Mouse (Mus musculus): ENCODE measurements around the gene Tmem30c. TPM values are rescaled to one million over a fixed set of nuclear protein-coding genes. Genes with fewer than 3 reads are reported as not detected.

Gene Tmem30c
- 0.24 TPM in 1 of 2 replicates, not detected in the other for polyA plus RNA-seq (2014; fragmentation: Nextera tagmentation; extraction: Ambion mirVana)

DNA sequence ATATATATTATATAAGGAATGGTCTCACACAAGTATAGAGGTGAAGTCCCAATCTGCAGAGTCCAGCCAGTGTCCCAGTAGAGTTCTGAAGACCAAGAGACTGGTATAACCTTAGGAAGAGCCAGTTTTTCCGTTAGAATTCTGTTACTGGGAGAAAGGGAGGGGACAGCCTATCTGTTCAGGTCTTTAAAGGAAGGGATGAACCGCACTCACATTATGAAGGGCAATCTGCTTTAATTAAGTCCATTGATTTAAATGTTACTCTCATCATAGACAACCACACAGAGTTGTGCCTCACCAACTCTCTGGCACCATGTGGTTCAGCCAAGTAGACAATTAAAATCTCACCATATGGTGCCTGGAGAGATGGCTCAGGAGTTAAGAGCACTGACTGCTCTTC, at the start of gene Tmem30c:
Gene Tmem30c, minus strand, starts transcription at position 101 of the 400 bp plus-strand sequence.
- 72% methylated on average over 2 of the region's 2 CpGs for WGBS
- H3K9me3 ChIP-seq (ENCODE audit: control insufficient read depth, low read length): no peaks in the 10 kb centered on the region
- DNase-seq (ENCODE audit: low spot score) (no peak), ATAC-seq (replicated peaks; ENCODE audit: low FRiP score) (no peak)
- H3K4me2 ChIP-seq (ENCODE audit: low read depth, low read length, severe bottlenecking): no peak within 1 kb of the TSS
- no peak within 1 kb of the TSS for H3K9ac ChIP-seq (ENCODE audit: low read length)
- H3K27ac ChIP-seq (ENCODE audit: low read depth, low read length): no peak within 1 kb of the TSS
- no peaks in the 10 kb centered on the region for H3K4me1 ChIP-seq (replicated peaks; ENCODE audit: control insufficient read depth, insufficient read depth, low read length)
- H3K4me3 ChIP-seq (ENCODE audit: low read depth, low read length): no peak within 1 kb of the TSS
- no peaks in the 10 kb centered on the region for H3K36me3 ChIP-seq (ENCODE audit: control insufficient read depth, insufficient read depth, low read length)
- H3K27me3 ChIP-seq (ENCODE audit: control insufficient read depth, insufficient read depth, low read length): no peaks in the 10 kb centered on the region

DNA sequence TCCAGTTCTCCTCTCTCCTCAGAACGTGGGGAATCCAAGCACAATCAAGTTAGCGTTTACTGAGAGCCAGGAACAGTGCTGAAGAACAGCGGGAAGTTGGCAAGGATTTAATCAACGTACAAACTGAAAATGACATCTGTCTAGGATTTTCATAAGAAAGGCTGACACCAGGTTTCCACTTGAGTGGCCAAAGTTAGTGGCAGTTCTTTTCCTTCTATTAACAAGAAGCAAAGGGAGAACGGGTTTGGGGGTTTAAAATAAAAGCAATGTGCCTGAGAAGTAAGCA, 47.9 kb upstream of the Tmem30c start:
- Histone ChIP-seq H3K9ac (ENCODE audit: low read length) (no peak overlapping the region), H3K4me3 (ENCODE audit: low read depth, low read length) (no peak overlapping the region), H3K4me1 (replicated peaks; ENCODE audit: control insufficient read depth, insufficient read depth, low read length) (no peaks in the 10 kb centered on the region), H3K4me2 (ENCODE audit: low read depth, low read length, severe bottlenecking) (no peak overlapping the region), H3K27ac (ENCODE audit: low read depth, low read length) (no peak overlapping the region), H3K9me3 (ENCODE audit: control insufficient read depth, low read length) (no peaks in the 10 kb centered on the region), H3K27me3 (ENCODE audit: control insufficient read depth, insufficient read depth, low read length) (no peaks in the 10 kb centered on the region), H3K36me3 (ENCODE audit: control insufficient read depth, insufficient read depth, low read length) (no peaks in the 10 kb centered on the region)
- 63% methylated on average over 5 of the region's 5 CpGs for WGBS
- no peak for DNase-seq (ENCODE audit: low spot score)
- no peak for ATAC-seq (replicated peaks; ENCODE audit: low FRiP score)

DNA sequence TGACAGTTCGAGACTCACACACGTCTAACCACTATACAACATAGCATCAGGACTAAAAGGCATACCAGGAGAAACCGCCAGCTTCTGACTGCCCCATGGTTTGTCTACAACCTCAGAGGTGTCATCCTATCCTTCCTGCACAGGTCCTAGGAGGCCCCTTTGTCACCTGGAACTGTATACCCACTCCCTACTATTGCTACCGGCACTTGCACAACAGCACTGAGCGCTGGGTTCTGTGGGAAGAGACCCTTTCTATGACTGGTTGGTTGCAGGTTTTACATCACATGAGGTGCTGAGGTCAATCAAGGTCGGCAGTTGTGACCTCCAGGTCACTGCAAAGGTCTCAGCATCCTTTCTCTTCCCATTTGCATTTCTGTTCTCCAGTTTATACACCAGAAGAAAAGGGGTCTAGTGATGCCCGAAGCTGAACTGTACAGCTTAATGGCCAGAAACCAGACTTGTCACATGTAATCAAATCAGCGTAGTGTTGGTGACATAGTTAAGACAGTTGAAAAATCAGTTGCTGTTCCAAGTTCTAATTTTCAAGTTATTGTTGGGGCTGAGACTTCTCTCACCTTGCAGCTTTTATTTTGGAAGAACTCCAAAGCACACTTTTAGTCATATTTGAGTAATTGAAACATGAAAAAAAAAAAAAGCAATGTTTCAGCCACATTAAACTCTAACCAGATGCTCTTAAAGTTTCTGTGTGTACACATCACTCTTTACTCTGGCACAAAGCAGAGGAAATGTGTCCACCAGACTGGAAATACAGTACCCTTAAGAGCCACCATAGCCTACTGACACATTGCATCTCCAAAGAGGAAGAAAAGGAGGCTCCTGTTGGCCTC, 47.3 kb upstream of the Tmem30c start:
- Histone ChIP-seq H3K9ac (ENCODE audit: low read length) (no peak overlapping the region), H3K27ac (ENCODE audit: low read depth, low read length) (no peak overlapping the region), H3K36me3 (ENCODE audit: control insufficient read depth, insufficient read depth, low read length) (no peaks in the 10 kb centered on the region), H3K4me3 (ENCODE audit: low read depth, low read length) (no peak overlapping the region), H3K4me2 (ENCODE audit: low read depth, low read length, severe bottlenecking) (no peak overlapping the region), H3K4me1 (replicated peaks; ENCODE audit: control insufficient read depth, insufficient read depth, low read length) (no peaks in the 10 kb centered on the region), H3K9me3 (ENCODE audit: control insufficient read depth, low read length) (no peaks in the 10 kb centered on the region), H3K27me3 (ENCODE audit: control insufficient read depth, insufficient read depth, low read length) (no peaks in the 10 kb centered on the region)
- 83% methylated on average over 8 of the region's 8 CpGs for WGBS
- ATAC-seq (replicated peaks; ENCODE audit: low FRiP score) (no peak), DNase-seq (ENCODE audit: low spot score) (no peak)

DNA sequence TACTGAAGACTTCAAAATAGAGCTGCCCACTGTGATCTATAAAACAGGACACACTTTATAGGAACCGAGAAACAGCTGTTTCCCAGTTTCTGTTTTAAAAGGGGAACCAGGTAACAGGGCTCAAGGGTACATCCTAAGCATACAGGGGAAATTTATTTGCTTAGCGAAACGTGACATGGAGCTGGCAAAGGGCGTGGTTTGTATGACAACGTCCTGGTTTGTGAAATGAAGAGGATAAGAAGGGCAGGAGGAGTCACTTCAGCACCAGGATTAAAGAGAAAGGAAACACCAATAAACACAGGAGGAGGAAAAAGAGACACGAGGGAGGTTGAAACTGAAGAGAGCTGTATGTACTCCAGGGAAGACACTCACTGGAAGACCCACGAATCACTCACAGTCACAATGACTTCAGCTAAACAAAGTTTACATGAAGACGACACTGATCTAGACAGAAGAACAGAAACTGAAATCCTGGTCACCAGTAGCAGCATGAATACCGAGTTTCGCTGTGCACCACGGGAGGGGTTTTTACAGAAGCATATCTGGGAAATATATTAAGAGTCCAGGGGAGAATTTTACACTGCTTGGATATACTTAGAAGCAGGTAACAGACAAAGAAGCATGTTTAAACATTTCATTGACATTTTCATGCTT, 44.2 kb upstream of the Tmem30c start:
- Histone ChIP-seq H3K4me2 (ENCODE audit: low read depth, low read length, severe bottlenecking) (no peak overlapping the region), H3K36me3 (ENCODE audit: control insufficient read depth, insufficient read depth, low read length) (no peaks in the 10 kb centered on the region), H3K4me3 (ENCODE audit: low read depth, low read length) (no peak overlapping the region), H3K27me3 (ENCODE audit: control insufficient read depth, insufficient read depth, low read length) (no peaks in the 10 kb centered on the region), H3K4me1 (replicated peaks; ENCODE audit: control insufficient read depth, insufficient read depth, low read length) (no peaks in the 10 kb centered on the region), H3K9me3 (ENCODE audit: control insufficient read depth, low read length) (no peaks in the 10 kb centered on the region), H3K9ac (ENCODE audit: low read length) (no peak overlapping the region), H3K27ac (ENCODE audit: low read depth, low read length) (no peak overlapping the region)
- 83% methylated on average over 11 of the region's 11 CpGs for WGBS
- DNase-seq (ENCODE audit: low spot score): no peak
- no peak for ATAC-seq (replicated peaks; ENCODE audit: low FRiP score)

DNA sequence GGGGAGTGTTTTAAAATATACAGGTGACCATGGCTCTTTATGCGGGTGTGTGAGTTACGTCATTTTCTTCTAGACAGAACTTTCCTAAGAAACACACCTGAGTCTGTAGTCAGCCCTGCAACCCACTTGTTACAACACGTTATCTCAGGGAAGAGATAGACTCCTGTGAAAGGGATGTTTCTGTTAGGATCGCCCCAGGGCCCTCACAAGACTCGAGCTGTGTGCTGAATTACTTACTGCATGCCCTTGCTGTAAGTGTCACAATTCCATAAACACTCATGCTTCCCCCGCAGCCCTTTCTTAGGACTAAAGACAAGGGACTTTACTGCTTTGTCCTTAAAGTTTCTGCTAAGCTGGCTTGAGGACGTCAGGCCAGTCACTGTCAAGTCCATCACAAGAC, 39.6 kb upstream of the Tmem30c start:
- Histone ChIP-seq H3K9me3 (ENCODE audit: control insufficient read depth, low read length) (no peaks in the 10 kb centered on the region), H3K36me3 (ENCODE audit: control insufficient read depth, insufficient read depth, low read length) (no peaks in the 10 kb centered on the region), H3K4me2 (ENCODE audit: low read depth, low read length, severe bottlenecking) (no peak overlapping the region), H3K27ac (ENCODE audit: low read depth, low read length) (no peak overlapping the region), H3K4me1 (replicated peaks; ENCODE audit: control insufficient read depth, insufficient read depth, low read length) (no peaks in the 10 kb centered on the region), H3K27me3 (ENCODE audit: control insufficient read depth, insufficient read depth, low read length) (no peaks in the 10 kb centered on the region), H3K4me3 (ENCODE audit: low read depth, low read length) (no peak overlapping the region), H3K9ac (ENCODE audit: low read length) (no peak overlapping the region)
- WGBS: 81% methylated on average over 7 of the region's 7 CpGs
- DNase-seq (ENCODE audit: low spot score) (no peak), ATAC-seq (replicated peaks; ENCODE audit: low FRiP score) (no peak)

DNA sequence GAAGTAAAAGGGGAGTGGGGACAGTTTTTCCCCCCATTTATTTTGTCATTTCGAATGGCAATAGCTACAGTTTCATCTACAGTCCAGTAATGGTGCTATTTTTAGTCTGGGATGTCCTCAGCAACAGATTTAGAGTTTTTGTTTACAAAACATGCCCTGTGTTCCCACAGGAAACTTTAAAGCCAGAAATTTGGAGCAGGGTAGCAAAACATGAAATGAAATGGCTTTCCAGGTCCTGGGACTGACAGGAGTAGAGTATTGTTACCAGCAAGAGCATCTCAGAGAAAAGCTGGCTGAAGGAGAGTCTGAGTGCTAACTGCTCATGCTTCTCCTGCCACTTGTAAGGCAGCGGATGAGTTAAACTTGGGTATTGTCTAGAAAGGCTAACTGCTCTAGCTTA, 37.4 kb upstream of the Tmem30c start:
- Histone ChIP-seq H3K27ac (ENCODE audit: low read depth, low read length) (no peak overlapping the region), H3K9me3 (ENCODE audit: control insufficient read depth, low read length) (no peaks in the 10 kb centered on the region), H3K27me3 (ENCODE audit: control insufficient read depth, insufficient read depth, low read length) (no peaks in the 10 kb centered on the region), H3K4me3 (ENCODE audit: low read depth, low read length) (no peak overlapping the region), H3K4me1 (replicated peaks; ENCODE audit: control insufficient read depth, insufficient read depth, low read length) (no peaks in the 10 kb centered on the region), H3K36me3 (ENCODE audit: control insufficient read depth, insufficient read depth, low read length) (no peaks in the 10 kb centered on the region), H3K9ac (ENCODE audit: low read length) (no peak overlapping the region), H3K4me2 (ENCODE audit: low read depth, low read length, severe bottlenecking) (no peak overlapping the region)
- 81% methylated on average over 2 of the region's 2 CpGs for WGBS
- ATAC-seq (replicated peaks; ENCODE audit: low FRiP score) (no peak), DNase-seq (ENCODE audit: low spot score) (no peak)

DNA sequence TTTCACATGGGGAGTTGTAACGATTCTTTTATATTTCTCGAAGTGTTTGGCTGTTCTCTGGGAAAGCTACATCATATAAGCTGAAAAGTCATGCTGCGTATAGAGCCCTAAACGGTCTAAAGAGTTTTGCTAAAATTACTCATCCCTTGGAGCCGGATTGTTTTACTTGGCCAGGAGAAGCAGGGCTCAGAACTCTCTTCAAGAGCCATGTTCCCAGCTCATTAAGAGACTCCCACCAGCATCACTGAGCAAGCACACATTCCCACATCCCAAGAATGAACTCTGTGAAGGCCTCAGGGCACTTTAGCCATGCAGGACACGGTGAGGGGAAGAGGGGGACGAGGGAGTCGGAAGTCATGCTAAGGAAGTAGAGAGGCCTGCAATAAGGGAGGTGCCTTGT, 36.4 kb upstream of the Tmem30c start:
- no peaks in the 10 kb centered on the region for H3K27me3 ChIP-seq (ENCODE audit: control insufficient read depth, insufficient read depth, low read length)
- H3K4me1 ChIP-seq (replicated peaks; ENCODE audit: control insufficient read depth, insufficient read depth, low read length): no peaks in the 10 kb centered on the region
- ATAC-seq (replicated peaks; ENCODE audit: low FRiP score) (no peak), DNase-seq (ENCODE audit: low spot score) (no peak)
- no peak overlapping the region for H3K4me3 ChIP-seq (ENCODE audit: low read depth, low read length)
- H3K36me3 ChIP-seq (ENCODE audit: control insufficient read depth, insufficient read depth, low read length): no peaks in the 10 kb centered on the region
- H3K27ac ChIP-seq (ENCODE audit: low read depth, low read length): no peak overlapping the region
- no peaks in the 10 kb centered on the region for H3K9me3 ChIP-seq (ENCODE audit: control insufficient read depth, low read length)
- H3K4me2 ChIP-seq (ENCODE audit: low read depth, low read length, severe bottlenecking): no peak overlapping the region
- no peak overlapping the region for H3K9ac ChIP-seq (ENCODE audit: low read length)
- WGBS: 82% methylated on average over 8 of the region's 8 CpGs

DNA sequence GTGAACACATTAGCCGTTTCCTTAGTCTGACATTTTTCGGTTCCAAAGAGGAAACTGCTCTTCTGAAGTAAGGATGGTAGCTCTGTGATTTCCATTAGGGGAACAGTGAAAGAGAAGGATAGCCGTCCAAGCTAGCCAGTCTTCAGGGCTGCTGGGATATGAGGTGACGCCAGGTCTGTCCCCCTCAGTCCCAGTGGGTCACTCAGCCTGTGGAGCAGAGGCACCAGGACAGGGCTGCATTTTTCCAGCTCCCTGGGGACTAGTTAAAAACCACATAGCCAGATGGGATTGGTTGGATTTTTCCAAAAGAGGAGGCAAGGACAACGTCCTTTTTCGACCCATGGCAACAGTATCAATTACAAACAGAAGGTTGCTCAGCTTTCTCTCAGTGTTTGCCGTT, 34.3 kb upstream of the Tmem30c start:
- Histone ChIP-seq H3K4me3 (ENCODE audit: low read depth, low read length) (no peak overlapping the region), H3K9me3 (ENCODE audit: control insufficient read depth, low read length) (no peaks in the 10 kb centered on the region)

More for the DNA sequence above, 34.3 kb upstream of the Tmem30c start:
- no peaks in the 10 kb centered on the region for H3K36me3 ChIP-seq (ENCODE audit: control insufficient read depth, insufficient read depth, low read length)
- no peaks in the 10 kb centered on the region for H3K27me3 ChIP-seq (ENCODE audit: control insufficient read depth, insufficient read depth, low read length)
- H3K9ac ChIP-seq (ENCODE audit: low read length): no peak overlapping the region
- H3K4me2 ChIP-seq (ENCODE audit: low read depth, low read length, severe bottlenecking): no peak overlapping the region
- ATAC-seq (replicated peaks; ENCODE audit: low FRiP score): no peak
- no peak for DNase-seq (ENCODE audit: low spot score)
- no peak overlapping the region for H3K27ac ChIP-seq (ENCODE audit: low read depth, low read length)
- no peaks in the 10 kb centered on the region for H3K4me1 ChIP-seq (replicated peaks; ENCODE audit: control insufficient read depth, insufficient read depth, low read length)
- WGBS: 81% methylated on average over 7 of the region's 7 CpGs

Data from forebrain, embryonic 11.5 days (tissue).